Mouse (Mus musculus) brain, embryonic 14.5 days (tissue): ENCODE measurements around the gene Arl1. TPM values are rescaled to one million over a fixed set of nuclear protein-coding genes. Genes with fewer than 3 reads are reported as not detected.
"Not testable (repeated sequence)": the region's sequence is repeated elsewhere in the genome, so short reads cannot be mapped to it uniquely, and the experiment has no call there.

Source experiments
- DNase-seq: peaks from one replicate; pipeline ENCODE4 v3.0.0-alpha.2; 2011; ENCODE audit warnings: low read depth
- CTCF ChIP-seq: fragments of 200-500 bp; IDR thresholded peaks from 2 replicates; pipeline ENCODE4 v1.5.1; 2012; ENCODE audit warnings: inconsistent platforms, mild to moderate bottlenecking, moderate library complexity, borderline replicate concordance; ENCODE audit not compliant: insufficient read depth, insufficient read length; ENCODE audit errors: extremely low read depth
- POLR2A ChIP-seq: fragments of 200-500 bp; IDR thresholded peaks from 2 replicates; pipeline ENCODE4 v1.6.1; 2012; ENCODE audit warnings: mild to moderate bottlenecking, inconsistent platforms, borderline replicate concordance; ENCODE audit not compliant: poor library complexity, insufficient read depth, insufficient read length, severe bottlenecking; ENCODE audit errors: extremely low read depth
- polyA plus RNA-seq: library from polyadenylated mRNA; depleted of rRNA; stranded (reverse); fragments of >200 nt; gene quantifications from 2 replicates; pipeline ENCODE4 v1.2.3, GENCODE M21; 2012; rRNA removed

Gene Arl1
- polyA plus RNA-seq, 1 experiment, result 67.9 TPM

DNA sequence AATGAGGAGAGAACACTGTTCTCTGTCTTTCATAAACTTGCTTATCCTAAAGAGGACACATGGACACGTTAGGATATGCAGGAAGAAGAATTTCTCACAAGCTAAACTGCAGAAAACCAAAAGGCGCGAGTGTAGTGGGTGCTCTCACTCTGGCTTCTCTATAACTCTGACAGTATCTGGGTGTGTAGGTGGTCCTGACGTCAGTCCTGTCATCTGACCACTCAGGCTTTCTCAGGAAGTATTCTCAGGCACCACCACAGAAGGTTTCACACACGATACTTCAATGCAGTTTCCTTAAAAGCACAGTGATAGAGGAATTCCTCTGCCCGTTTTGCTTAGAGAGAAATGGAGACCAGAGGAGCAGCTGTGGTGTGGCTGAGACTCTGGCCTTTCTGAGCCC is 45.5 kb downstream of the Arl1 start:
- DNase-seq, result no peak
- no peak for TF ChIP-seq POLR2A
- no peak for TF ChIP-seq CTCF

DNA sequence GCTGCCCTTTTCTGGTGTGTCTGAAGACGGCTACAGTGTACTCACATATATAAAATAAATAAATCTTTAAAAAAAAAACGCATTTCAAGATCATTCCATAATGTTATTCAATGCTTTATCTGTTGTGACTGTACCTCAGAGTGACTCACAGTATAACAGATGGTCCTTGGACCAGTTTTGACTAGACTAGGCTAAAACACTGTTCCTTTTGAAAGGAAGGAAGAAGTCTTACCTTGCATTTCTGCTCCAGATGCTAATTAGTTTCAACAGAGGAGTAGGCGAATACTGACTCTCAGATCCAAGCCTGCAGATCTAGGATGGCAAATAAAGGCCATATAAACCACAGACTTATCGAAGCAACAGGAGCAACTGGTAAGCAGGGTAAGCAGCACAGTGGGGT is 50.1 kb downstream of the Arl1 start:
- no peak for DNase-seq
- TF ChIP-seq CTCF, result no peak
- no peak for TF ChIP-seq POLR2A

DNA sequence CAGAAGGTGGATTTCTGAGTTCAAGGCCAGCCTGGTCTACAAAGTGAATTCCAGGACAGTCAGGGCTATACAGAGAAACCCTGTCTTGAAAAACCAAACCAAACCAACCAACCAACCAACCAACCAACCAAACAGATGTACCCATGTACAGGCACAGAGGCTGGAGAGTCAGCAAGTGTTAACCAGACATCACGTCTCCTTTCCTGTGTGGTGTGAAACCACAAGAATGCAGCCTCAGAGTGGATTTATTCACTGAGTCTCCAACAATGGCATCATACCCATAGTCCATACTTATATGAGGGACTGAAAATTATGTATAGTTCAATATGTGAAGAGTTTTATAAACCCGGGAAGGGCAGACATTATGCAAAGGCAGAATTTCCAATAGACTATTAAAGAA is 52.5 kb downstream of the Arl1 start:
- not testable (repeated sequence) for DNase-seq

DNA sequence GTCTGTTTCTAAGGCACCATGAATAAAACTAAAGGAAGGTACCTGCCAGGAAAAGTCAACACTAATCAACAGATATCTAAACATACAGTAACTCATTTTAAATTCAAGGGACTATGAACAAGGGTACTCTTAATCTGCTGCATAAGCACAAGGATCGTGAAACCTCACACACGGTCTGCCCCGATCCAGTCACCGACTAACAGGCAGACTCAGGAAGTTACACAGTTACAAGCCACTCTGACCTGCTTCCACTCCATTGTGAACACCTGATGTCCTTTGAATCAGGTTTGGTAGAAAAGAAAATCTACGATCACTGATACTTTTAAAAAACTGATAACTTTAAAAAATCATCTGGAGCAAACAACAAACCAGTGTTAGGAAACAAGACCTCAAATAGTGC is 53.3 kb downstream of the Arl1 start:
- TF ChIP-seq POLR2A (no peak), CTCF (no peak)
- no peak for DNase-seq

DNA sequence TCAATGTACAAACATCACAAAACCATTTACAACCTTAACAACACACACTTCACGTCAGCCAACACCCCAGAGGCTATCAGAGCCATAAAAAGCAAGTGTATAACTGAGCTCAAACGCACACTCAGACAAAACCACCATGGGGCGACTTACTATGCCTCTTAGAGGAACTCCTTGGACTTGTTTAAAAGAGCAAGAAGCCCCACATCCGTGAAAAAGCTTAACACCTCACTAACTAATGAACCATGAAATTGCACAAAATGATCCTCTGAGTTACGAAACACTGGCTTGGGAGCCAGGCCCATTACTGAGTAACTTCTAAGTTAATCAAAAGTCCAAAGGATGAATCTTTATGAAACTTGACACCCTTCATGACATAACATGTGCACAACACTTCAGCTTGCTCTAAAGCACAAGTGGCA is 53.9 kb downstream of the Arl1 start:
- TF ChIP-seq POLR2A (no peak), CTCF (no peak)
- DNase-seq, result no peak

DNA sequence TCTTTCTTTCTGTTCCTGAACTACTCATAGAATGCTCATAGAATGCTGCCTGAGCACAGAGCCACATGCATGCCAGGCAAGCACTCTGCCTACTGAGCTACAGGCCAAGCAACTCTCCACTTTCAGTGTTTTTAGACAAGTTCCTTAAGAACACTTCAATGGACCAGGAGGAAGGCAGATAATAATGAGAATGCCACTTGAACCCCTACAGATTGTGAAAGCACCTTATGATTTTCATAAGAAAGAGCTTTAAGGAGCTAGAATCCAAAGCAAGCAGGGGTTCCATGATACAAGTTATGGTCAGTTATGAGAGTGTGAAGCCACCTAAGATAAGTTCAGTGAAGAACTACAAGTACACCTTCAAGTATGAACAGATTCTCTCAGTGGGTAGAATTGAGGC is 63.0 kb downstream of the Arl1 start:
- DNase-seq, result no peak
- TF ChIP-seq CTCF, result no peak
- TF ChIP-seq POLR2A, result no peak

Other genes with a start within 250 kb of the Arl1 start
- gene Chpt1, start 226.8 kb upstream of the Arl1 start, polyA plus RNA-seq, result 5.1 and 6.0 TPM in 2 replicates
- 3.1 and 6.4 TPM in 2 replicates for gene Mybpc1, start 125.7 kb upstream of the Arl1 start, polyA plus RNA-seq
- 0.15 TPM in 1 of 2 replicates, not detected in the other for gene Spic, start 45.8 kb upstream of the Arl1 start, polyA plus RNA-seq
- gene Utp20, start 95.9 kb downstream of the Arl1 start, polyA plus RNA-seq, result 10.0 and 12.9 TPM in 2 replicates
- 0.04 and 0.06 TPM in 2 replicates for gene Slc5a8, start 155.1 kb downstream of the Arl1 start, polyA plus RNA-seq